Mouse (Mus musculus): ENCODE results near the gene Gnai3. TPM values are rescaled to one million over a fixed set of nuclear protein-coding genes. Genes with fewer than 3 reads are reported as not detected.

Gene Gnai3
- total RNA-seq, 4 experiments from 2014 or later = 27.5 to 31.1 (median 30.1) TPM

DNA sequence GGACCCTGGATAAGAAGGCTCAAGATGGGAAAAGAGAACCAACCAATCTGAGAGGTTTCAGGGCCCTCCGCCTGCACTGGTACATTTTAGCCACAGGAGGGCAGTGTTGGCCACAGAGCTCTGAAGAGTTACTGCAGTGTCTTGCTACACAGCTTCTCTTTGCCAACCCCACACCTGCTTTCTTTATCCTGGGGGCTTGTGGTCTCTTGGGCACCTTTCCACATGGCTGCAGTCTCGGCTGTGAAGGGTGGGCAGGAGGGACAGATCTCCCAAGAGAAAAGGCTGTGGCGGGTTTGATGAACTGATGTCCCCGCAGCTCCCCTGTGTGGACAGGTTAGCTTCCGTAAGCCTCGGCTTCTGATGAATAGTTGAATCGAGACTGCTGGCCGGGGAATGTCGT, 18.9 kb upstream of the Gnai3 start:
- peak; percentile 75 to 88 for DNase-seq (ENCODE audit: low spot score in 2 of 2)

DNA sequence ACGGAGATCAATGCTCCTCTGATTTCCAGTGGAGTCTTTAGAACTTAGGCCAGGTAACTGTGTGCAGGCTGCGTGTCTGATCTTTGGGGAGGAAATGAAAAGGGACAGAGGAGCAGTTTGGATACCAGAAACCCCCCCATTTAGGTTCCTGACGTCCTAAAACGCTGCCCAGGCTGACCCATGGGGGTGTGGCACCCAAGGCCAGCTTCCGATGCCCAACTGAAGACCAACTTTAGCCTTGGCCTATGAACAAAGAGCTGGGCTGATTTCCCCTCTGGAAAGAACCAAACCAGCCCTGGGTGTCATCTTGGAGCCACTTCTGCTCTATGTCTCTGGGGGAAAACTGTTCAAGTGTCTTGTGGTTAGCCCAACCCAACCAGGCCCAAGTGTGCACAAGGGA, 18.1 kb upstream of the Gnai3 start:
- DNase-seq (ENCODE audit: low spot score in 2 of 2) = no peak

GRCm38 (mm10) chr3:108158383-108159037, 12.6 kb upstream of the Gnai3 start:
- DNase-seq (ENCODE audit: low spot score in 2 of 2) = peak; percentile 61 to 72

DNA sequence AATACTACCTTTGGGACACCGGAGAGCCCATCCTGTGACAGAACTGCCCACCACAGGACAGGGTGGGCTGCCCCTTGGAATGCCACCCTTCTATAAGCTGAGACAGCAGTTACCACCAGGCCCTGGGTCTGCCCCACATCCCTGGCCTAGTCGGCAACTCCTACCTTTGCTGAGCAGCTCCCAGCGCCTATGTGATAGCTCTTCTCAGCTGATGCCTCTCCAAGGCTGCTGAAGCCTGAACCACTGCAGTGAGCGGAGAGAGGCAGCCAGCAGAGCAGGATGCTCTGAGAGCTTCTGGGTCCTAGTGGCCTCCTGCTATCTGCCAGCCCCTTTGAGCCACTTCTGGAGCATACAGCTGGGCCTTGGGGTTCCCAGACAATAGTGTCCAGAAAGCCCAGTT, 8.7 kb upstream of the Gnai3 start, which contains the start of gene Gpr61:
Gene Gpr61 (minus strand): TSS at position 227 of the 400 bp plus-strand sequence.
- peak; percentile 73 for DNase-seq (ENCODE audit: low spot score in 2 of 2)

DNA sequence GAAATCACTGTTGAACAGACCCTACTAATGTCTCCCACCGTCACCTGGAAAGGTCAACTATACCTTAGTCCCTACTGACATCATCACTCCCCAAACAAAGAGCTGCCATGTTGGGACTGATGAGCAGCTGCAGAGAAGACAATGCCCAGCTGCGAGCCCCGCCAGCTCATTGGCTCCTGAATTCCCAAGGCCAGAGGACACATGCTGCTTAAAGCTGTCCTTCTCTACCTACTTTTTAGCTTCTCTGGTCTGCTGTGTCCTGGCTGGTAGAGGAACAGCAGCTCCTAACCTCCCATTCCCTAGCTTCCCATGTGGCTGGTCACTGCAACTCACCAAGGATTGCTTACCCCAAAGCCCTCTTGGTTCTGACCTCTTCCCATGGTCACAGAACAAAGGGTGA, 6.3 kb upstream of the Gnai3 start:
- DNase-seq (ENCODE audit: low spot score in 2 of 2) = no peak

GRCm38 (mm10) chr3:108147386-108148235, 1.7 kb upstream of the Gnai3 start:
- peak; percentile 79 to 92 for DNase-seq (ENCODE audit: low spot score in 2 of 2)

DNA sequence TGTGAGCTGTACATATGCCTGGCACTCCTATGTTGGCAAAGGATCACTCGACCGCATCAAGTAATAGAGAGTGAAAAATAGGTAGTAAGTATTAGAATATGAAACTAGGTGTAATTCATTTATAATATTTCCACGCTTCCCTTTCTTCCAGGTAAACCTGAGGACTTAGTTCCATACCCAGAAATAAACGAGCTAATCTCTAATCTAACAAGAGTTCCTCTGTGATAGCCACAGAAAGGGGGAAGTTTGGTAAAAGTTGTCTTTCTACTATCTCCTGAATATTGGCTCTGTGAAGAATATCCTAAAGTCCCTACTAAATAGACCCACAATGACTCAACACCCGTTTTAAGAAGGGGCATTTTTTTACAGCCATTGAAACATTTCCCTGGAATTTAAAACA, 725 bp upstream of the Gnai3 start:
- DNase-seq (ENCODE audit: low spot score in 2 of 2) = no peak

GRCm38 (mm10) chr3:108140786-108141185, 5.2 kb downstream of the Gnai3 start:
- no peak for DNase-seq (ENCODE audit: low spot score in 2 of 2)

DNA sequence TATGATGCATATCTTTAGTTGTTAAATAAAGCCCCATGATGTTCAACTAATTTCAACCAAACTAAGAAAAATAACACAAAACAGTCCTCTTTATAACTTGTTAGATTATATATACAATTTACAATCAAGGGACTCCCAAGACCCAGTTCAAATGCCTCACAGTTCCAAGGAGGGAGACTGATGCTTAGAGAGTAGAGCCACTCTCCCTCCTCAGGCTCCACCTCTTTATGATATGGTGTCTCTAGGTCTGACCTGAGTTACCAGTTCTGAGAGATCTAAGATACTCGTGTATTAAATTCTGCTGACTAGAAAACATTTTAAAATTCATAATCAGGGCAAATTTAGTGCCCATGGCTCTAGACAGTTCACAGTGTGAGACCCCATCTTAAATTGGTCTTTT, 6.8 kb downstream of the Gnai3 start:
- no peak for DNase-seq (ENCODE audit: low spot score in 2 of 2)

DNA sequence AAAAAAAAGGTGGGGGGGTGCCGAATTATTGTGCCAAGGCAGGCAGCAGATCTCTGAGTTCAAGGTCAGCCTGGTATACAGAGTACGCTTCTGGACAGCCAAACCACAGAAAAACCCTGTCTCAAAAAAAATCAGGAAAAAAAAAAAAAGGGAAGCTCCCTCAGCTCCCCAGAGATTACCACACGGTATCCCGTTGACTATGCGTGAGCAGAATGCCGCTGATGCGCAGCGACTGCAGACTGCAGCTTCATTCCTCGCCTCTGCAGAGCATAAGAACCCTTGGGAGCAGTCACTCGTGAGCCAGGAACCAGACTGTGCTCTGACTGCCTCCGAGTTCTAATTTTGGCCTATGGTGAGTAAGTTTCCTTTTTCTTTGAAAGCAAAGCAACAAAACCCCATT, 11.2 kb downstream of the Gnai3 start:
- peak in 1 of 2 experiments; percentile 61 for DNase-seq (ENCODE audit: low spot score in 2 of 2)

DNA sequence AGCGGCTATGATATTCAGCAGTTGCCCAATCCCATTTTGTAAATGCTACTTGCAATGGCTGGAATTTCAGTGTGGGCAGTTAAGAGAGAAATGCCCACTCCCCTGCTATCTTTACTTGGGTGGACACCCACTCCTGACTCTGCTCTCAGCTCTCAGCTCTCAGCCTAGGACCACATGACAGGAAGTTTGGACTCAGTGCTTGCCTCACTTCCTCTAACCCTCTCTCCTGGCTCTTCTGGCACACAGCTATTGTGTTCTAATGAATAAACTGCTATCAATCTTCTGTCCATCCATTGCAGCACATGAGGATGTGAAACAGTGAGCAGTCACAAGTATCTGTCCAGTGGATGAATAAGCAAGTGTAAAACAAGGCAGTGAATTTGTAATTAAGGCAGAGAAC, 13.5 kb downstream of the Gnai3 start:
- no peak for DNase-seq (ENCODE audit: low spot score in 2 of 2)

- no peak for DNase-seq (ENCODE audit: low spot score in 2 of 2)
Observed at GRCm38 (mm10) chr3:108131821-108132220, 14.1 kb downstream of the Gnai3 start.

DNA sequence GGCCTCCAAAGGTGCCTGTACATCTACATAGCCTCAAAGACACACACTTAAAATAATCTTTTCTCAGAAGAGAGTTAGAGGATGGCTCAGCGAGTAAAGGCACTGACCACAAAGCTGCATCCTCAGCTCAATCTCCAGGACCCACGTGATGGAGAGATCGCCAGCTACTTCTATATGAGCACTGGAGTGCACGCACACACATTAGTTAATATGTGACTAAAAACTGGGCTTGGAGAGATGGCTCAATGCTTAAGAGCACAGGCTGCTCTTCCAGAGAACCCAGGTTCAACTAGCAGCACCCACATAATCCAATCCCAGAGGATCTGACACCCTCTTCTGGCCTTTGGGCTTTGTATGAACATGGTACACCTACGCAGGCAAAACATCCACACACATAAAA, 14.7 kb downstream of the Gnai3 start:
- no peak for DNase-seq (ENCODE audit: low spot score in 2 of 2)

DNA sequence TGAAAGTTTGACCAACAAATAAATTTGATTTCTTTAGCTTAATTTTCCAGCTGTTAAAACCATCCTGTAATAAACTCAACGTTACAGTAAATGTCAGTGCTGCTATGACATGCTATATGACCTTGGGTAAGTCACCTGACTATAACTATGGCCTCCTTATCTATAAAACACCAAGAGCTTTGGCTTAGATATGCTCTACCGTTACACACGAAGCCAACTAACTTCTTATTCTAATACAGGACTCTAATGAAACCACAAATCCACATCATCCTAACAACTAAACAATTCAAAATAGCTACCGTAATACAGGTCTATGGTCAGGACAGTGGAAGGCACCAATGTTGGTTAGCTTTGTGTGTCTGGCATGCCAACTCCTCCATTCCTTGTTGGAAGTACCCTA, 16.1 kb downstream of the Gnai3 start:
- DNase-seq (ENCODE audit: low spot score in 2 of 2) = no peak

- DNase-seq (ENCODE audit: low spot score in 2 of 2) = no peak
Observed at GRCm38 (mm10) chr3:108129367-108129766, 16.6 kb downstream of the Gnai3 start.

DNA sequence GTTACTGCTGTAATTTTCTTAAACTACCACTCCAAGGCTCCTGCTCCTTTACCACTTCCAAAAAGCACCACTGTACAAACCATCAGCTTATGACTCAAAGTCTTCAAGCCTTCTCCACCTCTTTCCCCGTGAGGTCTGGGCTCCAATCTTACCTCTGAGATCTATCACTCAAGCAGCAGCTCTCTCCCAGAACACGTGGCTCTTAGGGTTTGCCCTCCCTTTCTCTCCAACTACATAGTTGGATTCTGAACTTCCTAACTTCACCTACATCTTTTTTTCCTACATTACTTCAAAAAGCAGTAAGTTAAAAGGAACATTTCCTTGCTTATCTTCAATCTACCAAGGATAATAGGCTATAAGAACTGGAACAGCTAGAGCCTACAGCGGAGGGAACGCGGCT, 17.4 kb downstream of the Gnai3 start:
- no peak for DNase-seq (ENCODE audit: low spot score in 2 of 2)

GRCm38 (mm10) chr3:108126327-108126726, 19.6 kb downstream of the Gnai3 start:
- DNase-seq (ENCODE audit: low spot score in 2 of 2) = no peak

- no peak for DNase-seq (ENCODE audit: low spot score in 2 of 2)
Observed at GRCm38 (mm10) chr3:108124131-108124530, 21.8 kb downstream of the Gnai3 start.

GRCm38 (mm10) chr3:108123242-108123641, 22.7 kb downstream of the Gnai3 start:
- no peak for DNase-seq (ENCODE audit: low spot score in 2 of 2)

GRCm38 (mm10) chr3:108121101-108121500, 24.8 kb downstream of the Gnai3 start:
- no peak for DNase-seq (ENCODE audit: low spot score in 2 of 2)

- no peak for DNase-seq (ENCODE audit: low spot score in 2 of 2)
Observed at GRCm38 (mm10) chr3:108117465-108117864, 28.5 kb downstream of the Gnai3 start.

- DNase-seq (ENCODE audit: low spot score in 2 of 2) = no peak
Observed at GRCm38 (mm10) chr3:108113591-108114289, 32.2 kb downstream of the Gnai3 start.
